Mouse (Mus musculus) frontal cortex, postnatal 10 days (tissue): Measurements from ENCODE around the gene Pam16.

Experiments used
- DNase-seq, 2 experiments: peaks; one replicate each; pipeline ENCODE4 v3.0.0; 2022; ENCODE audit warnings: low spot score in 2 of 2, mixed read lengths in 1 of 2

The Pam16 gene

DNA sequence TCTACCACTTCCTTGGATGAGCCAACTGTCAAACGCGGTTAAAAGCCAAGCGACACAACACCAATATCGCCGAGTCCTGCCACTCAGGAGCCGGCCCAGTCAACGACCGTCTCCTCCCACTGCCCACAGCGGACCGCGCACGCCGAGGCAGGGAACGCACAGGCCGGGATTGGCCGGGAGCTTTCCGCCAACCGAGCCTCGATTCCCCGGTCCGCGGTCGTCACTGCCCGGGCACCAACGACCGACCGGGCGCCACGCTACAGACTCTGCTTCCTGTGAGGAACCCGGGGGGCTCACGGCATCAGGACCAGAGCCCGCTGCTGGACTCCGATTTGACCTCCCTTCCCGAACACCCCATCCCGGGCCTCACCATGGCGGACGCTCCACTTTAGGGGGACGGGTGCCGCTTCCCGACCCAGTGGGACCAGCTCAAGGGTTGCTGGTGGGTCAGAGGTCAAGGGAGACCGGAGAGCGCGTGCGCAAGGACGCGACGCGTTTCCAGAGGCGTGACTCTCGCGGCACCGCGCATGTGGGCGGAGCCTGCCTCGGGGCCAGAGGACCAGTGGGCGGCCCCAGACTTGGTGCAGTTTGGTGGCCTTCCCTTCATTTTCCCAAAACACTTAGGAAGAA is at the start of gene Pam16:
Gene Pam16 (minus strand): TSS at position 508 of the 630 bp plus-strand sequence.
- DNase-seq, result peak; percentile 86 to 91

DNA sequence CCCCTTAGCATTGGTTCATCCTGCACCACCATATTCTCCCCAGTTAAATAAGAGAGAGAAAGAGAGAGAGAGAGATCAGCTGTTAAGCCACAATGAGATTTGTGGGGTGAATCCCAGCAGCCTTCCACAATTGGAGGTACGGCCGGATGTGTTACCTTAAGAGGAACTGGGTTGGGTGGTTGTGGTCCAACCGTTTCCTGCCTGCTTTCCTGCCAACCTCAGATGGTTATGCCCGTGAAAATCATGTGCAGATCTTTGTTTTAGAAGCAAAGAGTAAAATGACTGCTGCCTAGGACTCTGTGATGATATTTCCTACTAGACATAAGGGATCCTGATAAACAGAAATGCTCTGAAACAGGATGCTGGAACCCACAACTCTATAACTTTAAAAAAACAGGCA is 49.3 kb upstream of the Pam16 start:
- no peak for DNase-seq

- DNase-seq, result no peak
Observed at GRCm38 (mm10) chr16:4670317-4670716, 45.5 kb upstream of the Pam16 start.

DNA sequence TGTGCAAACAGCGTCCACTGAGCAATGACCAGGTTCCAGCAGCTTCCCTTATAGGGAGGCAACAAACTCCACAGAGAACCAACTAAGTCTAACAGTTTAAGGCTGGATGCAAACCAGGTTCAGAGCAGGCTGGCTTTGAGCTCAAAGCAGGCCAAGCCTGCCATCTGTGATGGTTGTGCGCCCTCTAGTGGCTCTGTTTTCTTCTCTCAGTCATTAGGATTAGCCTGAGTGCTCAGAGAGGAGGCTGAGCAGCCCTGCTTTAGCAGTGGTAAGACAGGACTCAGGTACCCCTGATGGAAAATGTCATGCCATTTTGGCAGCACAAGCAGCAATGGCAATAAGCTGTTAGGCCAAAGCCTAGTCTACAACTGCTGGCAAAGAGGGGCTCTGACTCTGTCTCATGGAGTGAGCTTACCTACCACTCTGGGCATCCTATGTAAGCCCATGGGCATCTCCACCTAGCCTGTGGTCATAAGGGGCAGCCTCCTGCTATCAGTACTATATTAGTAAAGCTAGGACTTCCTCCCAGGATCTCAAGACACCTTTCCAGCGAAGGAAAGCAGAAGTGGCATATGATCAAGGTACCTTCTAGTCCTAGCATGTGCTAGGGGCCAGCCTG is 42.5 kb upstream of the Pam16 start:
- DNase-seq, result peak in 1 of 2 experiments; percentile 80

DNA sequence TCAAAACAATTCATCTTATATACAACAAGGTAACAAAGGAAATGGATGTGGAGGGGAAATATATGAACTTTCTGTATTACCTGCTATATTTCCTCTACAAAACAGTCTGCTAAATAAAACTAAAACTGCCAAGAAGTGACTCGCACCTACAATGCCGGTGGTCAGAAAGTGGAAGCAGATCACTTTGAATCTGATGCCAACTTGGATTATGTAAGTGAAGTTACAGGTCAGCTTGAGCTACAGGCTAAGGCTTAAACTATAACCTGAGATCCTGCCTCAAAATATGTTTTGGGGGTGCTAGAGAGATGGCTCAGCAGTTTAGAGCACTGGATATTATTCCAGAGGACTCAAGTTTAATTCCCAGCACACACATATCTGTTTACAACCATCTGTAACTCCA is 40.9 kb upstream of the Pam16 start:
- no peak for DNase-seq

DNA sequence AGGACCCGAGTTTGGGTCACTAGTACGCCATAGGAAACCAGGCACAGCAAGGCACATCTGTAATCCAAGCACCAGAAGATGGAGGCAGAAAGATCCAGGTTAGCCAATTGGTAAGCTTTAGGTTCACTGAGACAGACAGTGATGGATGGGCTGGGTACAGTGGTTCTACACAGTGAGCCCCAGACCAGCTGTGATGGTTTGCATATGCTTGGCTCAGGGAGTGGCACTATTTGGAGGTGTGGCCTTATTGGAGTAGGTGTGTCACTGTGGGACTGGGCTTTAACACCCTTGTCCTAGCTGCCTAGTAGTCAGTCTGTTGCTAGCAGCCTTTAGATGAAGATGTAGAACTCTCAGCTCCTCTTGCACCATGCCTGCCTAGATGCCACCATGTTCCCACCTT is 39.0 kb upstream of the Pam16 start:
- DNase-seq, result no peak

DNA sequence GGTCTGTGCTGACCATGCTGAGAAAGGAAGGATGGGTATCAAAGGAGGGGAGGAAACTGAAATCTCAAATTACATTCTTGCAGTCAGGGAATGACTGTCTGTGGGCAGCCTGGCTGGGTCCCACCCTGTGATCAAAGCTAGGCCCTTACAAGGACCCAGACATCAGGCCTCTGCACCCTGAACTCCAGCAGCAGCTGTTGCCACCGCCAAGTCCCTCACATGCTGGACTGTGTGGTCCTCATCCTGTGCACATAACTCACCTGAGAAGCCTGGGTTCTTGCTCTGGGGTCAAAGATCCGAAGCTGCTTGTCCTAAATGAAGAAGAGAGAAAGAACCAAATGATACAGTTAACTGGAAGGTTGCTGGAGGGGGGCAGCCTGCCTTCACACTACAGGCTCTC is 36.8 kb upstream of the Pam16 start:
- no peak for DNase-seq

DNA sequence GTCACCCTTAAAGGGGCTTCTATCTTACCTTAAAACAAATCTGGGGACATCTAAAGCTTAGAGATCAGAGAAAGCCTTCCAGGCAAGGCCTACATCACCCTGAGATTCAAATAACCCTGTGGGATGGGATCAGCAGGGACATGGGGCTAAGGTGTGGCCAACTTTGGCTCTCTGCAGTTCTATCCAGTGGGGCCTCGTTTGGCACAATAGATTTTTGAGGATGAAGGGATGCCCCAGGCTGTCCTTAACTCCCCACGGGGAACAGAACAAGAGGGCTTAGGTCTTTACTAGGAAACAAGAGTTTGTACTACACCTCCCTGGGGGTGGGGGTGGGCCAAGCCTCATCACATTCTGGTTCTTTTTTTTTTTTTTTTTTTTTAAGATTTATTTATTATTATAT is 34.5 kb upstream of the Pam16 start:
- no peak for DNase-seq

DNA sequence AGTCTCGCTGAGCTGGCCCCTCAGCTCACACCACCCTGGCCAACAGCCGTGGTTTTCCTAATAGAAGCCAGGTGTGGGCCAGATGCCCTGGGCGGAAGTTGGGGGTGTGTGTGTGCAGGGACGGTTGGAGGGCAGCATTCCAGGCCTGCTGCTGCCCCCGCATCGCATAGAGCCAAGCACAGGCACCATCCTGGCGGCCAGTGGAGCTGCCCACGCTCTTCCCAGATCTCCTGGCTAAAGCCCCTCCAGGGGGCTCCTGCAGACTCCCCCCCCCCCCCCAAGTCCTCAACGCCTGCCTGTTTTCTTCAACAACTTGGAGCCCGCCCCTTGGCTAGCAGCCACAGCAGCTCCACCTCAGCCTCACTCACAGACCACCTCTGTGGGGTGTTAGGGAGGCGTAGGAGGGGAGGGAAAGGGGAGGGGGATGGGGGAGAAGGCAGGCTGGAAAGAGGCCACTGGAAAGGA is 34.0 kb upstream of the Pam16 start:
- no peak for DNase-seq

DNA sequence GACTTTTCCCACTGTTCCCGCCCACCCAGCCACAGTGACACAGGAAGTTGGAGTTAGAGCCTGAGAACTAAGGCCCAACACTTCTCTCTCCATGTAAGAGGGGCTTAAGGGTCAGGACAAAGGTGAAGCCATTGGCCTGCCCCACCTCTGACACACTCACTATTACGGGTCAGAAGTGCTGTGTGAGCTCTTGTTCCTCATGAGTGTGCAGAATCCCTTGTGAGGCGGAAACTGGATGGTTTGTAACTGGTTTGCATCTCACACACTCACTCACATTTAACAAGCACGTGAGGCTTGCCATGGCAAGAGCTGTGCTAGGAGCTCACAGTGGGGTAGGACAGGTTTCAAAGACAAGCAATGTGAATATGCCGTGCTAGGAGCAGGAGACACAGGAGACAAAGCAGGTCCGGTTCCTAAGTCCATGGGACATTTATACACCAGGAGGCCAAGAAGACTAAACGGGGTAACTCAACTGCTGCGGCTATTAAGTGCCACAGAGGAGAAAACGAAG is 31.8 kb upstream of the Pam16 start:
- DNase-seq, result no peak

GRCm38 (mm10) chr16:4655764-4656570 is 31.2 kb upstream of the Pam16 start:
- DNase-seq, result no peak

DNA sequence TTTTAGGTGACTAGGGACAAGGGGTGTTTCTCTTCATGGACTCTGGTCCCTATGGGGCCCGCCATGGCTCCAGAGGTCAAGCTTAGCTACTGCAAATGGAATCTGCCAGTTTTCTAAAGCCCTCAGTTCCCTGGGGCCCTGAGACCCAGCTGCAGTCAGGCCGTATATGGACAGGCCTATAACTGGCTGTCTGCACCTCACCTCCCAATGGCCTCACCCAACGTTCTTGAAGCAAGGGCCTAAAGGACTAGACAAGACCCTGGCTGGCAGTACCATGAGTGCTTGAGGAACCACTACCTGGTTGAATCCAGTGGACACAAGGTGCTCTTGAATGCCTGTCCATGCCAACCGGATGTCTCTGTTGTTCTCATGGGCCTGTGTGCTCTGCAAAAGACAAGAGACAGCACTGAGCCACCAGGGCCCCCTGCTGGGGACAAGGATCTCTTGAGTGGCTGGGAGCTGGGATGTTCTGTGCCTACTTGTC is 30.5 kb upstream of the Pam16 start:
- DNase-seq, result no peak

- no peak for DNase-seq
Observed at GRCm38 (mm10) chr16:4654706-4655105, 29.9 kb upstream of the Pam16 start.

DNA sequence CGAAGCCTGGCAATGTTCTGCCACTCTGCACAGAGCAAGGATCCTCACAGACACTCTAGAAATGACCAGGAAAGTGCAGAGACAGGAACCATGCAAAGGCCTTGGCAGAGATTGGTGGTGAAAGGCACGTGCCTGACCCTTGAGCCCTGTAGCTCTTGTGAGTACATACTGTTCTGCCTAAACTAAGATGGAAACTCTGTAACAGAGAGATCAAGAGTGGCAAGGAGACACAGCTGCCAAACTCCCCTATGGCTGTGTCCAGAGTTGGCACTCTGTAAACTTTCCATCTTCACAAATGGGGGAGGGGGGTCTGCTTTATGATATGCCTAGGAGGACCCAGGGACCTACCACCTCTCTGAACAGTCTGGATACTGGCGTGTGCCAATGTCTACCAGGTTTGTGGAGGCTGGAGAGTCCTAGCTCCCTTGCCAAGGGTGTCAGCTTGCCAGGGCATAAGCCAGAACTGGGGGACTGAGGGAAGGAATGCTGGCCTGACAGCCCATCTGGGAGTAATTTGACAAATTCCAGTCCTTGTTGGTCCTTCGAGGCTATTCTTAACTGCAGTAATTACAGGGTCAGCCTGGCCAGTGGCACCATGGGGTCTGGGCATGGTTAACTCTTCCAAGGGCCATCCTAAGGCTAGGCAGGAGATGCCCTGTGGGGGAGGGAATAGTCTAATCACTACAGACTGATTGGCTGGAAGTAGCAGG is 28.1 kb upstream of the Pam16 start:
- DNase-seq, result no peak

DNA sequence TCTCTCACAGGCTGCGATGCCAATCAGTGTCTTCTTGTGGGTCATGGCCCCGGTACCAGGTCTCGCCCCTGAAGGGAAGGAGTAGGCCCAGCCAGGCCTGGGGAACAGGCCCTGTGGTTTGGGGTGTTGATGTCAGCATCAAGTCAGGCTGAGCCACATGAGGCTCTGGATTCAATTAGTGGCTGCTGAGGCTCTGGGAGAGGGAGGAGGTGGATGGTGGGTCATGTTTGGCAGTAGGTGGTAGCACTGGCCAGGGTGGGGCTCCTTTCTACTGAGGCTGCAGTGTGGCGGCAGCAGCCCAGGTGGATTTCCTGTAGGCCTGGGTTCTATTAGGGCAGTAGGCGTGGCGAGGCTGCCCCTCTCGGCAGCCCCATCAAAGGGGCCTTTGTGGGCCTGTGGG is 26.8 kb upstream of the Pam16 start:
- DNase-seq, result no peak

- DNase-seq, result no peak
Observed at GRCm38 (mm10) chr16:4651081-4651480, 26.3 kb upstream of the Pam16 start.

DNA sequence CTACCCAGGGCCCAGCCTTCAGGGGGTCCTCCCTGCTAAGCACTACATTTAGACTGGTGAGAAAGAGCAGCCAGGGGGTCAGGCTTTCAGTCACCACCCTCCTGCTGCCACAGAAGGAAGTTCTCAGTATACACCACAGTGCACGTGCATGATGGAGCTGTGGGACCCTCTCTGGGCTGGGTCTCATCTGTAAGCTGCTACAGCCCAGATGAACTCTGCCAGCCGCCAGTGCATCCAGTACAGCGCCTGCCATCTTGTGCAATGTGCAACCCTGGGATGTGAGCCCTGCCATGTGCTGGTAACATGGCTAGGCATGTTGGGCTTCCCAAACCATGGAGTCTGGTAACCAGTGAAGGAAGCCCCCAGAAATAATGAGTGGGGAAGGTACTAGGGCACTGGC is 25.4 kb upstream of the Pam16 start:
- no peak for DNase-seq

GRCm38 (mm10) chr16:4649692-4650091 is 24.9 kb upstream of the Pam16 start:
- no peak for DNase-seq

DNA sequence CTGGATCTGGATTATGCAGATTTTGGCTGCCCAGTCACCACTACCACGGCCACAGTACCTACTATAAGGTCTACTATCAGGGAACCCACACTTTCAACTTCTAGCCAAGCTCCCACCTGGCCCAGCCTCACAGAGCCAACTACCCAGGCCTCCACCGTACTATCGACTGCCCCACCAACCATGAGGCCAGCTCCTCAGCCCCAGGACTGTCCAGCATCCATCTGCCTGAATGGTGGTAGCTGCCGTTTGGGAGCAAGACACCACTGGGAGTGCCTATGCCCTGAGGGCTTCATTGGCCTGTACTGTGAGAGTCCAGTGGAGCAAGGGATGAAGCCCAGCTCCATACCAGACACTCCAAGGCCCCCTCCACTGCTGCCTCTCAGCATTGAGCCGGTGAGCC is 24.4 kb upstream of the Pam16 start:
- no peak for DNase-seq

DNA sequence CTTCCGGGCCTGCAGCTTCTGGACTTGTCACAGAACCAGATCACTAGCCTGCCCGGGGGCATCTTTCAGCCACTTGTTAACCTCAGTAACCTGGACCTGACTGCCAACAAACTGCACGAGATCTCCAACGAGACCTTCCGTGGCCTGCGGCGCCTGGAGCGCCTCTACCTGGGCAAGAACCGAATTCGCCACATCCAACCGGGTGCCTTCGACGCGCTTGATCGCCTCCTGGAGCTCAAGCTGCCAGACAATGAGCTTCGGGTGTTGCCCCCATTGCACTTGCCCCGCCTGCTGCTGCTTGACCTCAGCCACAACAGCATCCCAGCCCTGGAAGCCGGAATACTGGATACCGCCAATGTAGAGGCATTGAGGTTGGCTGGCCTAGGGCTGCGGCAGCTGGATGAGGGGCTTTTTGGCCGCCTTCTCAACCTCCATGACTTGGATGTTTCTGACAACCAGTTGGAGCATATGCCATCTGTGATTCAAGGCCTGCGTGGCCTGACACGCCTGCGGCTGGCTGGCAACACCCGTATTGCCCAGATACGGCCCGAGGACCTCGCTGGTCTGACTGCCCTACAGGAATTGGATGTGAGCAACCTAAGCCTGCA is 23.7 kb upstream of the Pam16 start:
- no peak for DNase-seq

DNA sequence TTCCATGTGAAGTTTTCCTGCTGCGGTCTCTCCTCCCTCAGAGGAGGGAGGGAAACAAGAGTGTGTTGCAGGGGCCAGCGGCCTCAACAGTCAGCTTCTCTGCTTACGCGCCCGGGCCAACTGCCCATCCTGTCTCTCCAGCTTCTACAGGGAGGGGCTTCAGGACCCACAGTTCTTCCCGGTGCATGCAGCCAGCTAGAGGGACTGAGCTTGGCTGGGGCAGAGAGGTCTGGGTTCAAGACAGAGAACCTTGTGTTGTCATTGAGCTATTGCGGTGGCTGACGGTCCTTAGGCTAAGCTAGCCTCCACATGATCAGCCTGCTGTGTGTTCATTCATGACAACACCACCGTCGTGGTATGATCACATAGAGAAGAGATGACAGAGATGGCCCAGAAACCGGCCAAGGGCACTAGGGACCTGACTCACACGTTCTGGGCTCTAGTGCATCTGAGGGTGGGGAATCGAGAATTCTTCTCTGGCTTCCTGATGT is 22.9 kb upstream of the Pam16 start:
- no peak for DNase-seq
